ENCODE assay signal across 9 mouse cellular contexts in genomic region chr7:112208323-112209167, GRCm38 (mm10). TPM values are rescaled to one million over a fixed set of nuclear protein-coding genes. Genes with fewer than 3 reads are reported as not detected.
DNase-seq lines count a peak whose midpoint lies in the region; ATAC-seq and TF ChIP-seq lines count a peak whose summit lies in the region.
"Had no signal": no experiment of that assay in that cellular context is flagged by ENCODE, and none has a peak within 500 bp of the region (broad histone marks: within the 10 kb centered on the region; RNA-seq: fewer than 3 reads in every experiment).

No protein-coding gene starts in this region.

- intact Hi-C loops in left cerebral cortex, adult 2 months (cut with DNase I) = no loop called here
- intact Hi-C loops in left cerebral cortex, postnatal 4 days (cut with DNase I) = no loop called here

- peaks cover 8% of the 10 kb centered on the region; the same call in 1 of the 2 replicates for H3K4me1 ChIP-seq in liver, embryonic 11.5 days (replicated peaks; ENCODE audit: control insufficient read depth, insufficient read depth, low read length)

- H3K27ac ChIP-seq in left cerebral cortex, adult 2 months = peak overlapping the region; percentile 69
- H3K27ac ChIP-seq in liver, embryonic 11.5 days (ENCODE audit: low read depth, low read length) = peak overlapping the region; percentile 19; the same call in 1 of the 2 replicates

- H3K36me3 ChIP-seq in liver, embryonic 11.5 days (ENCODE audit: control insufficient read depth, insufficient read depth, low read length) = no peaks in the 10 kb centered on the region

- H3K4me2 ChIP-seq in liver, embryonic 11.5 days = no peak overlapping the region

- H3K9me3 ChIP-seq in liver, embryonic 11.5 days (ENCODE audit: control insufficient read depth, low read length) = no peaks in the 10 kb centered on the region

- WGBS in liver, embryonic 11.5 days = 56% methylated on average over 10 of the region's 10 CpGs

- no peak overlapping the region for H3K9ac ChIP-seq in liver, embryonic 11.5 days (ENCODE audit: low read depth, low read length)

- ATAC-seq in liver, embryonic 11.5 days (replicated peaks; ENCODE audit: low FRiP score) = no peak

- peak; percentile 56 for DNase-seq in cerebellum, adult 11-12 months
- no peak for DNase-seq in cerebellum, adult 8-10 months
- no peak for DNase-seq in left cerebral cortex, adult 2 months (ENCODE audit: extremely low spot score in 1 of 2, low spot score in 2 of 2)
- DNase-seq in left cerebral cortex, postnatal 4 days = no peak
- DNase-seq in liver, embryonic 11.5 days (ENCODE audit: low spot score) = no peak
- peak; percentile 60 to 75 for DNase-seq in thymus, postnatal 36 days
- DNase-seq in right cerebral cortex, adult 2 months (ENCODE audit: low spot score in 2 of 2) = no peak
- no peak for DNase-seq in urinary bladder, postnatal 25 days (ENCODE audit: low spot score)

- H3K4me3 ChIP-seq in left cerebral cortex, adult 2 months = no peak overlapping the region
- H3K4me3 ChIP-seq in liver, embryonic 11.5 days (ENCODE audit: low read depth, low read length) = no peak overlapping the region

- TF ChIP-seq CTCF in left cerebral cortex, adult 2 months (IDR thresholded peaks at IDR 0.05) = no peak

- H3K27me3 ChIP-seq in liver, embryonic 11.5 days (replicated peaks; ENCODE audit: control insufficient read depth, insufficient read depth, low read length) = no peaks in the 10 kb centered on the region

RNA-seq across cellular contexts. Expression of gene Mical2, which starts 17.1 kb away (rescaled TPM):
- total RNA-seq in left cerebral cortex, adult 2 months (2021) = 100 to 1,000 TPM; 652 to 703 TPM
- 100 to 1,000 TPM; 109 to 114 TPM for total RNA-seq in left cerebral cortex, postnatal 4 days (2021)
- 7.2 and 9.3 TPM in 2 replicates for polyA plus RNA-seq in liver, embryonic 11.5 days (2014; fragmentation: Nextera tagmentation; extraction: Ambion mirVana)

RNA-seq across cellular contexts. Expression of gene Dkk3, which starts 49.7 kb away (rescaled TPM):
- total RNA-seq in left cerebral cortex, adult 2 months (2021) = 100 to 1,000 TPM; 164 to 198 TPM
- 10 to 100 TPM; 58.4 to 59.0 TPM for total RNA-seq in left cerebral cortex, postnatal 4 days (2021)
- polyA plus RNA-seq in liver, embryonic 11.5 days (2014; fragmentation: Nextera tagmentation; extraction: Ambion mirVana) = 11.0 and 12.0 TPM in 2 replicates
- total RNA-seq: hematopoietic stem cell, adult 5-6 weeks had no signal

Comparison
In these comparisons a context has a peak if more than half of its experiments do, and no peak if none do; other contexts are left out.
1. DNase-seq: peak in cerebellum, adult 11-12 months (single experiment) and thymus, postnatal 36 days (2 of 2); none in cerebellum, adult 8-10 months (single experiment), left cerebral cortex, adult 2 months (0 of 2), left cerebral cortex, postnatal 4 days (single experiment), liver, embryonic 11.5 days (single experiment), right cerebral cortex, adult 2 months (0 of 2) and urinary bladder, postnatal 25 days (single experiment).
2. RNA of gene Mical2, which starts 17.1 kb away (total RNA-seq): 652 to 703 TPM in left cerebral cortex, adult 2 months; 109 to 114 TPM in left cerebral cortex, postnatal 4 days; every median in the first group is over 4 times any median in the second.